Mouse (Mus musculus) megakaryocyte, embryonic 14.5 days (primary cell): Measurements from ENCODE around the gene Fzr1.

ENCODE experiments used
- FLI1 ChIP-seq: IDR thresholded peaks from 2 replicates; pipeline ENCODE4 v1.6.1; 2012; ENCODE audit warnings: low read length, inconsistent platforms, mixed read lengths
- GATA1 ChIP-seq: IDR thresholded peaks from 3 replicates; pipeline ENCODE4 v1.6.1; 2012; ENCODE audit warnings: mixed read lengths, low read length, inconsistent platforms, borderline replicate concordance

- TF ChIP-seq GATA1: no peak
- no peak for TF ChIP-seq FLI1
Observed at GRCm38 (mm10) chr10:81401521-81402226, 23.4 kb upstream of the Fzr1 start.
